Comparison of ENCODE assay signal across 21 mouse cellular contexts in the genomic region with DNA sequence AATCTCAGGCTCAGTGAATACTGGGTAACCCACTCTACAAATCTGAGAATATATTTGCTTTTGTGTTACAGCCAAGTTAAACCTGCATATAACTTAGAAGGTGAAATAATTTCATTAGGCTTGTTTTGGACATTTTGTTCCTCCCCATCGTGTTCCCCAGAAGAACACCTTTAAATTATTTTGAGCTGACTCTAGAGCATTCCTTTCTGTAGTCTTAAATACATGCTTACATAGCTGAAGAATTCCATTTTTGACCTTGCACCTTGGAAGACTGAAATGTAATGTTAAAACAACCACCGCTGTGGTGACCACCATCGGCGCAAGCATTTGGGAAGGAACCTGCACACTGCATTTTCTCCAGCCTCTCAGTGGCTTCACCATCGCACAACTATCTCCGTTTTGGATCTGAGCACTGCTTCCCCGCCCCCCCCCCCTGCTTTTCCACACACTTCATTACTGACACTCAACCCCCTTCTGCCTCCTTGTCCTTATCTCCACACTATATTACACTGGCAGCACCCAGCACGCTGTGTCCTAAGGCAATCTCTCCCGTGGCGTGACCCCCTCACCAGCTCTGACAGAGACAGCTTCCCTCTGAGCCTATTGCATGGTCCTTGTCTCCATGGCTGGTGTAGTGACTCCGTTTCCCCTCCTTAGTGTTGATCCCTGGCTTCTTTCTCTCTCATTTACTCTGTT. TPM values are rescaled to one million over a fixed set of nuclear protein-coding genes. Genes with fewer than 3 reads are reported as not detected.
DNase-seq lines count a peak whose midpoint lies in the region; ATAC-seq and TF ChIP-seq lines count a peak whose summit lies in the region.
"Had no signal": no experiment of that assay in that cellular context is flagged by ENCODE, and none has a peak within 500 bp of the region (broad histone marks: within the 10 kb centered on the region; RNA-seq: fewer than 3 reads in every experiment).

No protein-coding gene starts in this region.

- TF ChIP-seq CTCF in lung, embryonic 14.5 days (IDR thresholded peaks at IDR 0.05; ENCODE audit: low read depth): no peak

- no peak for ATAC-seq in heart, embryonic 16.5 days (replicated peaks; ENCODE audit: extremely low read depth, insufficient read depth, low FRiP score)
- ATAC-seq in lung, embryonic 14.5 days (ENCODE audit: insufficient read depth): no peak
- ATAC-seq in liver, embryonic 13.5 days (ENCODE audit: low read depth): no peak
- ATAC-seq: inflammation-experienced regulatory T-cells, adult 6 months had no signal

- intact Hi-C loops in heart, postnatal 25 days (cut with DNase I): no loop called here
- intact Hi-C loops in left cerebral cortex, postnatal 25 days (cut with DNase I): no loop called here

- H3K27ac ChIP-seq in heart, embryonic 16.5 days (ENCODE audit: low read length): peak overlapping the region; percentile 34; the same call in 1 of the 2 replicates
- H3K27ac ChIP-seq in lung, embryonic 14.5 days (ENCODE audit: low read depth): no peak overlapping the region; the same call in 1 of the 2 replicates
- H3K27ac ChIP-seq in embryonic facial prominence, embryonic 10.5 days (replicated peaks): peak overlapping the region; percentile 48
- H3K27ac ChIP-seq in liver, embryonic 13.5 days: peak overlapping the region; percentile 37
- H3K27ac ChIP-seq: gastrocnemius, adult 2 months; hindbrain, embryonic 12.5 days; limb, embryonic 13.5 days; stomach, embryonic 15.5 days had no signal

- no peak overlapping the region for H3K4me3 ChIP-seq in heart, embryonic 16.5 days (ENCODE audit: low read length)
- H3K4me3 ChIP-seq in lung, embryonic 14.5 days (ENCODE audit: low read depth, low read length): no peak overlapping the region
- no peak overlapping the region for H3K4me3 ChIP-seq in embryonic facial prominence, embryonic 10.5 days
- no peak overlapping the region for H3K4me3 ChIP-seq in liver, embryonic 13.5 days (replicated peaks)
- H3K4me3 ChIP-seq: gastrocnemius, adult 2 months; hindbrain, embryonic 12.5 days; limb, embryonic 13.5 days; stomach, embryonic 15.5 days had no signal

- no peaks in the 10 kb centered on the region for H3K9me3 ChIP-seq in heart, embryonic 16.5 days (replicated peaks; ENCODE audit: control insufficient read depth, low read length)
- no peaks in the 10 kb centered on the region for H3K9me3 ChIP-seq in lung, embryonic 14.5 days (ENCODE audit: low read depth, low read length)
- no peaks in the 10 kb centered on the region for H3K9me3 ChIP-seq in embryonic facial prominence, embryonic 10.5 days
- no peaks in the 10 kb centered on the region for H3K9me3 ChIP-seq in liver, embryonic 13.5 days (replicated peaks)
- H3K9me3 ChIP-seq: hindbrain, embryonic 12.5 days; limb, embryonic 13.5 days; stomach, embryonic 15.5 days had no signal

- no peak overlapping the region; the same call in 1 of the 2 replicates for H3K4me2 ChIP-seq in heart, embryonic 16.5 days (ENCODE audit: low read depth, low read length)
- H3K4me2 ChIP-seq in lung, embryonic 14.5 days: no peak overlapping the region
- no peak overlapping the region for H3K4me2 ChIP-seq in liver, embryonic 13.5 days
- H3K4me2 ChIP-seq: hindbrain, embryonic 12.5 days; limb, embryonic 13.5 days; midbrain, embryonic 11.5 days; stomach, embryonic 15.5 days had no signal

- H3K36me3 ChIP-seq in heart, embryonic 16.5 days (ENCODE audit: control insufficient read depth, insufficient read depth): no peaks in the 10 kb centered on the region
- no peaks in the 10 kb centered on the region for H3K36me3 ChIP-seq in lung, embryonic 14.5 days (ENCODE audit: insufficient read depth)
- no peaks in the 10 kb centered on the region for H3K36me3 ChIP-seq in embryonic facial prominence, embryonic 10.5 days (replicated peaks)
- no peaks in the 10 kb centered on the region for H3K36me3 ChIP-seq in liver, embryonic 13.5 days
- H3K36me3 ChIP-seq: hindbrain, embryonic 12.5 days; limb, embryonic 13.5 days; stomach, embryonic 15.5 days had no signal

- H3K27me3 ChIP-seq in heart, embryonic 16.5 days (ENCODE audit: control insufficient read depth, insufficient read depth, low read length): no peaks in the 10 kb centered on the region
- H3K27me3 ChIP-seq in lung, embryonic 14.5 days (ENCODE audit: insufficient read depth, low read length): no peaks in the 10 kb centered on the region
- H3K27me3 ChIP-seq in embryonic facial prominence, embryonic 10.5 days (replicated peaks; ENCODE audit: low read depth, poor library complexity, severe bottlenecking): no peaks in the 10 kb centered on the region
- no peaks in the 10 kb centered on the region for H3K27me3 ChIP-seq in liver, embryonic 13.5 days
- H3K27me3 ChIP-seq: hindbrain, embryonic 12.5 days; limb, embryonic 13.5 days; stomach, embryonic 15.5 days had no signal

- H3K9ac ChIP-seq in heart, embryonic 16.5 days (ENCODE audit: low read length): 0 out of 2 replicates have a peak overlapping the region, but pooled peaks have one; percentile 26
- H3K9ac ChIP-seq in lung, embryonic 14.5 days: no peak overlapping the region
- no peak overlapping the region for H3K9ac ChIP-seq in liver, embryonic 13.5 days
- H3K9ac ChIP-seq: hindbrain, embryonic 12.5 days; limb, embryonic 13.5 days; stomach, embryonic 15.5 days had no signal

- H3K4me1 ChIP-seq in heart, embryonic 16.5 days (ENCODE audit: control insufficient read depth, insufficient read depth, low read length): peaks cover 44% of the 10 kb centered on the region
- peaks cover 40% of the 10 kb centered on the region for H3K4me1 ChIP-seq in lung, embryonic 14.5 days (ENCODE audit: insufficient read depth)
- H3K4me1 ChIP-seq in embryonic facial prominence, embryonic 10.5 days: peaks cover 63% of the 10 kb centered on the region
- peaks cover 88% of the 10 kb centered on the region for H3K4me1 ChIP-seq in liver, embryonic 13.5 days (replicated peaks)

- 38% methylated on average over 10 of the region's 11 CpGs for WGBS in heart, embryonic 16.5 days
- 30% methylated on average over 10 of the region's 11 CpGs for WGBS in lung, embryonic 14.5 days
- 82% methylated on average over 11 of the region's 11 CpGs for WGBS in embryonic facial prominence, embryonic 10.5 days
- WGBS in liver, embryonic 13.5 days (ENCODE audit: insufficient replicate concordance): 45% methylated on average over 11 of the region's 11 CpGs

- DNase-seq in heart, postnatal 25 days (ENCODE audit: low spot score): no peak
- peak; percentile 15 for DNase-seq in lung, embryonic 14.5 days
- DNase-seq in lung, postnatal 10 days: no peak
- DNase-seq in embryonic facial prominence, embryonic 10.5 days (ENCODE audit: low spot score): no peak
- no peak for DNase-seq in liver, embryonic 13.5 days
- DNase-seq in left cerebral cortex, postnatal 25 days (ENCODE audit: low spot score in 2 of 2): no peak
- DNase-seq: adrenal gland, adult 2 months; cerebellum, adult 2 months; cerebellum, postnatal 36 days; gastrocnemius, adult 2 months; kidney, adult 8-10 months; lung, postnatal 36 days; right cerebral cortex, postnatal 25 days had no signal

RNA-seq across cellular contexts. Expression of gene Scd2, which starts 5.9 kb away (rescaled TPM):
- 134 and 148 TPM in 2 replicates for polyA plus RNA-seq in heart, embryonic 16.5 days (2015; fragmentation: Nextera tagmentation; extraction: Ambion mirVana)
- total RNA-seq in heart, postnatal 25 days (2021): 10 to 100 TPM; 12.5 to 13.1 TPM
- polyA plus RNA-seq in lung, embryonic 14.5 days (2014; fragmentation: Nextera tagmentation; extraction: Ambion mirVana): 248 and 257 TPM in 2 replicates
- polyA plus RNA-seq in embryonic facial prominence, embryonic 10.5 days (2016; fragmentation: Nextera tagmentation; extraction: Ambion mirVana): 324 and 353 TPM in 2 replicates
- 73.7 and 106 TPM in 2 replicates for polyA plus RNA-seq in liver, embryonic 13.5 days (2015; fragmentation: Nextera tagmentation; extraction: Ambion mirVana)
- total RNA-seq in left cerebral cortex, postnatal 25 days (2021): 100 to 1,000 TPM; 585 to 640 TPM

RNA-seq across cellular contexts. Expression of gene Scd4, which starts 45.3 kb away (rescaled TPM):
- 4.4 and 4.8 TPM in 2 replicates for polyA plus RNA-seq in heart, embryonic 16.5 days (2015; fragmentation: Nextera tagmentation; extraction: Ambion mirVana)
- 1 to 10 TPM; 6.5 to 9.2 TPM for total RNA-seq in heart, postnatal 25 days (2021)
- polyA plus RNA-seq in lung, embryonic 14.5 days (2014; fragmentation: Nextera tagmentation; extraction: Ambion mirVana): 0.15 TPM in 1 of 2 replicates, not detected in the other
- 0.05 and 0.10 TPM in 2 replicates for polyA plus RNA-seq in embryonic facial prominence, embryonic 10.5 days (2016; fragmentation: Nextera tagmentation; extraction: Ambion mirVana)
- 0.05 TPM in 1 of 2 replicates, not detected in the other for polyA plus RNA-seq in liver, embryonic 13.5 days (2015; fragmentation: Nextera tagmentation; extraction: Ambion mirVana)
- total RNA-seq in left cerebral cortex, postnatal 25 days (2021): 1 to 10 TPM; 2.2 to 2.3 TPM
- total RNA-seq: granulocyte monocyte progenitor cell, adult 5-6 weeks had no signal
- polyA plus RNA-seq: forebrain, embryonic 11.5 days; midbrain, embryonic 11.5 days had no signal
